28 mouse cellular contexts compared by ENCODE assay signal in the genomic region with DNA sequence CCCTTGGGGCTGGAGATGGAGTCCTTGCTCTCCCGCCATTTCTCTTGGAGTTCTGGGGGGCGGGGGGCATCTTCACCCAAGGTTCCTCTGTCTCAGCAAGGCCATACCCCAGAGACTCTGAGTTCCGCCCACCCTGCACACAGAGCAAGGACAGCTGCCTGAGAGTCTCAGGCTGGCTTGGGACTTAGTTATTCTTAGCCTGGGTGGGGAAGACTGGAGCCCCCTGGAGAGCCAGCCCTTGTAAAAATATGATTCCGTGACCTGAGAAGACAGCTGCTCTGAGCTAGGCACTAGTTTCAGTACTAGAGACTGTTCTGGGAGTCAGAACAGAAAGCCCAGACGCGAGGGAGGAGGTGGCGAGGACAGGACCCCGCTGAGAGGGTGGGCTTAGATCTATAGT. TPM values are rescaled to one million over a fixed set of nuclear protein-coding genes. Genes with fewer than 3 reads are reported as not detected.
A peak's percentile ranks its signal among the peaks of the same experiment; 100 is the strongest.
DNase-seq lines count a peak whose midpoint lies in the region; ATAC-seq and TF ChIP-seq lines count a peak whose summit lies in the region.
"Had no signal": no experiment of that assay in that cellular context is flagged by ENCODE, and none has a peak within 500 bp of the region (broad histone marks: within the 10 kb centered on the region; RNA-seq: fewer than 3 reads in every experiment).

No protein-coding gene starts in this region.

- H3K27me3 ChIP-seq in embryonic facial prominence, embryonic 14.5 days (replicated peaks; ENCODE audit: control insufficient read depth, insufficient read depth, low read length), result no peaks in the 10 kb centered on the region
- H3K27me3 ChIP-seq in embryonic facial prominence, embryonic 10.5 days (replicated peaks; ENCODE audit: low read depth, poor library complexity, severe bottlenecking), result peaks cover 9% of the 10 kb centered on the region
- peaks cover 7% of the 10 kb centered on the region for H3K27me3 ChIP-seq in E14TG2a.4 (ENCODE audit: insufficient read depth, low read length)
- H3K27me3 ChIP-seq in limb, embryonic 15.5 days, result no peaks in the 10 kb centered on the region
- H3K27me3 ChIP-seq: embryonic facial prominence, embryonic 12.5 days; embryonic facial prominence, embryonic 15.5 days had no signal

- intact Hi-C loops in left cerebral cortex, postnatal 14 days (cut with DNase I), result loop anchor here (5.0 kb wide), 2 partner anchors 58 to 83 kb away; no protein-coding TSS in a partner anchor

- H3K4me1 ChIP-seq in embryonic facial prominence, embryonic 14.5 days (ENCODE audit: control insufficient read depth, insufficient read depth, low read length), result no peaks in the 10 kb centered on the region
- H3K4me1 ChIP-seq in embryonic facial prominence, embryonic 10.5 days, result peaks cover 25% of the 10 kb centered on the region
- peaks cover 59% of the 10 kb centered on the region for H3K4me1 ChIP-seq in E14TG2a.4 (replicated peaks; ENCODE audit: low read depth, low read length)
- H3K4me1 ChIP-seq in limb, embryonic 15.5 days, result peaks cover 17% of the 10 kb centered on the region
- H3K4me1 ChIP-seq: embryonic facial prominence, embryonic 12.5 days had no signal

- H3K4me3 ChIP-seq in embryonic facial prominence, embryonic 14.5 days (ENCODE audit: low read depth, low read length), result no peak overlapping the region
- H3K4me3 ChIP-seq in embryonic facial prominence, embryonic 10.5 days, result no peak overlapping the region
- H3K4me3 ChIP-seq in E14TG2a.4 (replicated peaks; ENCODE audit: low read length), result peak overlapping the region; percentile 10; the same call in 1 of the 2 replicates
- no peak overlapping the region for H3K4me3 ChIP-seq in limb, embryonic 15.5 days
- H3K4me3 ChIP-seq: embryonic facial prominence, embryonic 12.5 days; embryonic facial prominence, embryonic 15.5 days; erythroblast, embryonic 14.5 days; forebrain, embryonic 10.5 days; forebrain, embryonic 12.5 days had no signal

- H3K9me3 ChIP-seq in embryonic facial prominence, embryonic 14.5 days (ENCODE audit: control insufficient read depth, low read length), result no peaks in the 10 kb centered on the region
- H3K9me3 ChIP-seq in embryonic facial prominence, embryonic 10.5 days, result no peaks in the 10 kb centered on the region
- H3K9me3 ChIP-seq in E14TG2a.4 (ENCODE audit: low read length), result no peaks in the 10 kb centered on the region
- H3K9me3 ChIP-seq in limb, embryonic 15.5 days, result no peaks in the 10 kb centered on the region
- H3K9me3 ChIP-seq: embryonic facial prominence, embryonic 12.5 days; embryonic facial prominence, embryonic 15.5 days; forebrain, embryonic 10.5 days; forebrain, embryonic 12.5 days had no signal

- no peak overlapping the region for H3K4me2 ChIP-seq in embryonic facial prominence, embryonic 14.5 days (ENCODE audit: low read depth, low read length)
- no peak overlapping the region for H3K4me2 ChIP-seq in limb, embryonic 15.5 days
- H3K4me2 ChIP-seq: embryonic facial prominence, embryonic 12.5 days; embryonic facial prominence, embryonic 15.5 days; forebrain, embryonic 12.5 days had no signal

- WGBS in embryonic facial prominence, embryonic 14.5 days, result 72% methylated on average over 8 of the region's 8 CpGs
- WGBS in embryonic facial prominence, embryonic 10.5 days, result 77% methylated on average over 8 of the region's 8 CpGs
- WGBS in limb, embryonic 15.5 days, result 72% methylated on average over 8 of the region's 8 CpGs

- ATAC-seq in embryonic facial prominence, embryonic 14.5 days (ENCODE audit: low read depth), result peak; percentile 39; the same call in 1 of the 2 replicates
- 0 out of 2 replicates have a peak, but pooled peaks have one; percentile 28 for ATAC-seq in limb, embryonic 15.5 days (ENCODE audit: insufficient number of reproducible peaks, low FRiP score, low TSS enrichment, low read depth)
- ATAC-seq: CD4-positive, CD25-positive, alpha-beta regulatory T cell, adult 4 months; forebrain, embryonic 14.5 days; forebrain, postnatal 0 days had no signal

- DNase-seq in embryonic facial prominence, embryonic 14.5 days (ENCODE audit: low spot score), result no peak
- no peak for DNase-seq in embryonic facial prominence, embryonic 10.5 days (ENCODE audit: low spot score)
- DNase-seq in left cerebral cortex, postnatal 14 days (ENCODE audit: low spot score in 2 of 2), result no peak
- DNase-seq in spleen, adult 12 weeks (ENCODE audit: low spot score), result no peak
- DNase-seq: adrenal gland, adult 2 months; adrenal gland, postnatal 10 days; adrenal gland, postnatal 25 days; B cell, adult 2 months; cerebellum, adult 11 months; cerebellum, adult 18-20 months; cerebellum, adult 8-10 months; cerebellum, adult 9-11 months; cerebellum, postnatal 14 days; cerebellum, postnatal 36 days; embryo, embryonic 11 days; forebrain, postnatal 0 days had no signal

- no peak for TF ChIP-seq CTCF in E14TG2a.4 (conservative IDR thresholded peaks at IDR 0.05; ENCODE audit: low read length)

- H3K36me3 ChIP-seq in embryonic facial prominence, embryonic 14.5 days (ENCODE audit: control insufficient read depth, insufficient read depth, low read length), result no peaks in the 10 kb centered on the region
- no peaks in the 10 kb centered on the region for H3K36me3 ChIP-seq in embryonic facial prominence, embryonic 10.5 days (replicated peaks)
- no peaks in the 10 kb centered on the region for H3K36me3 ChIP-seq in E14TG2a.4 (ENCODE audit: insufficient read depth, low read length)
- H3K36me3 ChIP-seq in limb, embryonic 15.5 days, result no peaks in the 10 kb centered on the region
- H3K36me3 ChIP-seq: embryonic facial prominence, embryonic 12.5 days; embryonic facial prominence, embryonic 15.5 days; forebrain, embryonic 10.5 days; forebrain, embryonic 12.5 days had no signal

- no peak overlapping the region for H3K9ac ChIP-seq in embryonic facial prominence, embryonic 14.5 days (ENCODE audit: low read depth, low read length)
- H3K9ac ChIP-seq in limb, embryonic 15.5 days, result no peak overlapping the region
- H3K9ac ChIP-seq: embryonic facial prominence, embryonic 12.5 days; embryonic facial prominence, embryonic 15.5 days; forebrain, embryonic 12.5 days; forebrain, postnatal 0 days had no signal

- H3K27ac ChIP-seq in embryonic facial prominence, embryonic 14.5 days (replicated peaks; ENCODE audit: low read depth, low read length), result no peak overlapping the region
- no peak overlapping the region for H3K27ac ChIP-seq in embryonic facial prominence, embryonic 10.5 days (replicated peaks)
- H3K27ac ChIP-seq in limb, embryonic 15.5 days, result no peak overlapping the region
- H3K27ac ChIP-seq: embryonic facial prominence, embryonic 12.5 days; embryonic facial prominence, embryonic 15.5 days; forebrain, embryonic 10.5 days; forebrain, embryonic 12.5 days had no signal

RNA-seq across cellular contexts. Expression of a gene that starts 6.2 kb away (rescaled TPM):
- 9.9 and 10.2 TPM in 2 replicates for polyA plus RNA-seq in embryonic facial prominence, embryonic 14.5 days (2014; fragmentation: Nextera tagmentation; extraction: Ambion mirVana)
- not detected in 2 replicates for polyA plus RNA-seq in embryonic facial prominence, embryonic 10.5 days (2016; fragmentation: Nextera tagmentation; extraction: Ambion mirVana)
- 7.8 and 15.1 TPM in 2 replicates for polyA plus RNA-seq in limb, embryonic 15.5 days (2015; fragmentation: Nextera tagmentation; extraction: Ambion mirVana)
- 1 to 10 TPM; 2.0 to 2.1 TPM for total RNA-seq in left cerebral cortex, postnatal 14 days (2021)
- total RNA-seq: common myeloid progenitor, adult 5-6 weeks; MEL had no signal
- polyA plus RNA-seq: CD4-positive, CD25-positive, alpha-beta regulatory T cell, adult 4 months; erythroblast, embryonic 14.5 days had no signal

RNA-seq across cellular contexts. Expression of a gene that starts 37.7 kb away (rescaled TPM):
- polyA plus RNA-seq in embryonic facial prominence, embryonic 14.5 days (2014; fragmentation: Nextera tagmentation; extraction: Ambion mirVana), result 0.33 and 0.35 TPM in 2 replicates
- polyA plus RNA-seq in embryonic facial prominence, embryonic 10.5 days (2016; fragmentation: Nextera tagmentation; extraction: Ambion mirVana), result 0.07 TPM in 1 of 2 replicates, not detected in the other
- polyA plus RNA-seq in limb, embryonic 15.5 days (2015; fragmentation: Nextera tagmentation; extraction: Ambion mirVana), result 1.0 and 1.1 TPM in 2 replicates
- under 1 TPM; 0.42 to 0.70 TPM for total RNA-seq in left cerebral cortex, postnatal 14 days (2021)
- total RNA-seq: CH12.LX; common myeloid progenitor, adult 5-6 weeks; MEL had no signal
- polyA plus RNA-seq: CD4-positive, CD25-positive, alpha-beta regulatory T cell, adult 4 months; embryonic facial prominence, embryonic 12.5 days; forebrain, embryonic 10.5 days; forebrain, embryonic 12.5 days; forebrain, embryonic 14.5 days; forebrain, postnatal 0 days had no signal
